18 mouse cellular contexts compared by ENCODE assay signal in genomic region chr17:47730633-47731575, GRCm38 (mm10). TPM values are rescaled to one million over a fixed set of nuclear protein-coding genes. Genes with fewer than 3 reads are reported as not detected.
DNase-seq lines count a peak whose midpoint lies in the region; ATAC-seq and TF ChIP-seq lines count a peak whose summit lies in the region.
"Had no signal": no experiment of that assay in that cellular context is flagged by ENCODE, and none has a peak within 500 bp of the region (broad histone marks: within the 10 kb centered on the region; RNA-seq: fewer than 3 reads in every experiment).

No protein-coding gene starts in this region.

- H3K9ac ChIP-seq in hindbrain, postnatal 0 days (replicated peaks; ENCODE audit: low read length): no peak overlapping the region
- no peak overlapping the region for H3K9ac ChIP-seq in hindbrain, embryonic 14.5 days
- H3K9ac ChIP-seq: forebrain, embryonic 13.5 days; heart, embryonic 12.5 days; hindbrain, embryonic 15.5 days; neural tube, embryonic 13.5 days had no signal

- H3K4me1 ChIP-seq in hindbrain, postnatal 0 days (ENCODE audit: insufficient read depth, low read length): no peaks in the 10 kb centered on the region
- no peaks in the 10 kb centered on the region for H3K4me1 ChIP-seq in hindbrain, embryonic 14.5 days (replicated peaks; ENCODE audit: control insufficient read depth, insufficient read depth, low read length)
- no peaks in the 10 kb centered on the region for H3K4me1 ChIP-seq in lung, adult 2 months (ENCODE audit: control insufficient read depth, insufficient read depth, low read length)
- H3K4me1 ChIP-seq: forebrain, embryonic 13.5 days; heart, embryonic 12.5 days; hindbrain, embryonic 15.5 days; neural tube, embryonic 13.5 days had no signal

- ATAC-seq in hindbrain, postnatal 0 days: no peak
- ATAC-seq in hindbrain, embryonic 14.5 days (ENCODE audit: low FRiP score): no peak
- ATAC-seq: forebrain, embryonic 13.5 days had no signal

- WGBS in hindbrain, postnatal 0 days: 50% methylated on average over 24 of the region's 24 CpGs
- WGBS in hindbrain, embryonic 14.5 days: 51% methylated on average over 24 of the region's 24 CpGs
- WGBS in lung, adult 2 months: 47% methylated on average over 24 of the region's 24 CpGs

- H3K9me3 ChIP-seq in hindbrain, postnatal 0 days (ENCODE audit: low read length): no peaks in the 10 kb centered on the region
- H3K9me3 ChIP-seq in hindbrain, embryonic 14.5 days (ENCODE audit: control insufficient read depth, low read length): no peaks in the 10 kb centered on the region
- H3K9me3 ChIP-seq: forebrain, embryonic 13.5 days; heart, embryonic 12.5 days; hindbrain, embryonic 15.5 days; neural tube, embryonic 13.5 days had no signal

- no peaks in the 10 kb centered on the region for H3K36me3 ChIP-seq in hindbrain, postnatal 0 days (ENCODE audit: insufficient read depth, low read length)
- no peaks in the 10 kb centered on the region for H3K36me3 ChIP-seq in hindbrain, embryonic 14.5 days (replicated peaks; ENCODE audit: control insufficient read depth, insufficient read depth)
- H3K36me3 ChIP-seq: heart, embryonic 12.5 days; hindbrain, embryonic 15.5 days; neural tube, embryonic 13.5 days had no signal

- no peak for DNase-seq in hindbrain, postnatal 0 days (ENCODE audit: low spot score)
- no peak for DNase-seq in hindbrain, embryonic 14.5 days (ENCODE audit: low spot score)
- peak; percentile 27 to 56 for DNase-seq in lung, adult 18-20 months
- DNase-seq in lung, adult 2 months: no peak
- DNase-seq in ZHBTc4 (ENCODE audit: low read depth, low spot score): peak; percentile 80
- DNase-seq in lung, postnatal 4 days: peak; percentile 66 to 75
- no peak for DNase-seq in layer of hippocampus, adult 9-11 months
- DNase-seq: adrenal gland, postnatal 10 days; cerebellum, postnatal 36 days; gastrocnemius, adult 2 months; left cerebral cortex, postnatal 4 days; spleen, adult 18-20 months had no signal

- H3K27me3 ChIP-seq in hindbrain, postnatal 0 days (ENCODE audit: insufficient read depth, low read length): no peaks in the 10 kb centered on the region
- H3K27me3 ChIP-seq in hindbrain, embryonic 14.5 days (ENCODE audit: control insufficient read depth, insufficient read depth, low read length): no peaks in the 10 kb centered on the region
- H3K27me3 ChIP-seq: forebrain, embryonic 13.5 days; hindbrain, embryonic 15.5 days; neural tube, embryonic 13.5 days had no signal

- no peak for TF ChIP-seq POLR2A in lung, adult 2 months (IDR thresholded peaks at IDR 0.05; ENCODE audit: borderline replicate concordance, extremely low read depth, low read depth, low read length)

- H3K27ac ChIP-seq in hindbrain, postnatal 0 days: no peak overlapping the region
- H3K27ac ChIP-seq in hindbrain, embryonic 14.5 days: no peak overlapping the region
- H3K27ac ChIP-seq: forebrain, embryonic 13.5 days; gastrocnemius, adult 2 months; hindbrain, embryonic 15.5 days; neural tube, embryonic 13.5 days had no signal

- no peak overlapping the region for H3K4me3 ChIP-seq in hindbrain, postnatal 0 days (ENCODE audit: low read length)
- H3K4me3 ChIP-seq in hindbrain, embryonic 14.5 days (replicated peaks; ENCODE audit: low read length): no peak overlapping the region
- no peak overlapping the region for H3K4me3 ChIP-seq in lung, adult 2 months (replicated peaks; ENCODE audit: extremely low read depth, low read depth, low read length)
- H3K4me3 ChIP-seq: forebrain, embryonic 13.5 days; gastrocnemius, adult 2 months; heart, embryonic 12.5 days; hindbrain, embryonic 15.5 days; neural tube, embryonic 13.5 days had no signal

- peak; percentile 29 for TF ChIP-seq CTCF in hindbrain, postnatal 0 days (IDR thresholded peaks at IDR 0.05; ENCODE audit: low read depth)
- no peak for TF ChIP-seq CTCF in lung, adult 2 months (IDR thresholded peaks at IDR 0.05; ENCODE audit: insufficient read depth, low read length)

- H3K4me2 ChIP-seq in hindbrain, postnatal 0 days (ENCODE audit: low read depth, low read length): no peak overlapping the region
- H3K4me2 ChIP-seq in hindbrain, embryonic 14.5 days (replicated peaks): no peak overlapping the region
- H3K4me2 ChIP-seq: forebrain, embryonic 13.5 days; heart, embryonic 12.5 days; hindbrain, embryonic 15.5 days; neural tube, embryonic 13.5 days had no signal

RNA-seq across cellular contexts. Expression of gene Pgc, which starts 4.3 kb away (rescaled TPM):
- total RNA-seq in hindbrain, postnatal 0 days (2014; rRNA removed): 0.21 TPM in 1 of 2 replicates, not detected in the other
- polyA plus RNA-seq in hindbrain, postnatal 0 days (2015; fragmentation: Nextera tagmentation; extraction: Ambion mirVana): 0.14 and 0.42 TPM in 2 replicates
- polyA plus RNA-seq in hindbrain, embryonic 14.5 days (2014; fragmentation: Nextera tagmentation; extraction: Ambion mirVana): not detected in 2 replicates
- 1.9 and 2.0 TPM in 2 replicates for polyA plus RNA-seq in lung, adult 2 months (2012; rRNA removed)
- total RNA-seq: adrenal gland, postnatal 10 days; gastrocnemius, adult 2 months; left cerebral cortex, postnatal 4 days had no signal
- polyA plus RNA-seq: embryonic facial prominence, embryonic 14.5 days; forebrain, embryonic 13.5 days; heart, embryonic 12.5 days; liver, embryonic 16.5 days; neural tube, embryonic 13.5 days had no signal

RNA-seq across cellular contexts. Expression of gene Tfeb, which starts 5.9 kb away (rescaled TPM):
- 10.0 and 13.2 TPM in 2 replicates for total RNA-seq in hindbrain, postnatal 0 days (2014; rRNA removed)
- 6.6 TPM in 2 replicates for polyA plus RNA-seq in hindbrain, postnatal 0 days (2015; fragmentation: Nextera tagmentation; extraction: Ambion mirVana)
- 2.8 and 4.2 TPM in 2 replicates for polyA plus RNA-seq in hindbrain, embryonic 14.5 days (2014; fragmentation: Nextera tagmentation; extraction: Ambion mirVana)
- polyA plus RNA-seq in lung, adult 2 months (2012; rRNA removed): 43.4 and 51.1 TPM in 2 replicates

RNA-seq across cellular contexts. Expression of gene Prickle4, which starts 36.4 kb away (rescaled TPM):
- 2.2 TPM in 1 of 2 replicates, not detected in the other for total RNA-seq in hindbrain, postnatal 0 days (2014; rRNA removed)
- 1.5 and 1.8 TPM in 2 replicates for polyA plus RNA-seq in hindbrain, postnatal 0 days (2015; fragmentation: Nextera tagmentation; extraction: Ambion mirVana)
- 2.1 and 2.2 TPM in 2 replicates for polyA plus RNA-seq in hindbrain, embryonic 14.5 days (2014; fragmentation: Nextera tagmentation; extraction: Ambion mirVana)
- 3.3 and 3.9 TPM in 2 replicates for polyA plus RNA-seq in lung, adult 2 months (2012; rRNA removed)
- polyA plus RNA-seq: forebrain, embryonic 13.5 days had no signal

RNA-seq across cellular contexts. Expression of gene Gm21981, which starts 36.6 kb away (rescaled TPM):
- total RNA-seq in hindbrain, postnatal 0 days (2014; rRNA removed): 5.5 and 8.3 TPM in 2 replicates
- 0.79 and 0.85 TPM in 2 replicates for polyA plus RNA-seq in hindbrain, postnatal 0 days (2015; fragmentation: Nextera tagmentation; extraction: Ambion mirVana)
- 4.8 and 7.1 TPM in 2 replicates for polyA plus RNA-seq in hindbrain, embryonic 14.5 days (2014; fragmentation: Nextera tagmentation; extraction: Ambion mirVana)
- 0.72 and 0.87 TPM in 2 replicates for polyA plus RNA-seq in lung, adult 2 months (2012; rRNA removed)
- polyA plus RNA-seq: liver, embryonic 16.5 days had no signal

RNA-seq across cellular contexts. Expression of gene Frs3, which starts 42.1 kb away (rescaled TPM):
- 143 and 153 TPM in 2 replicates for total RNA-seq in hindbrain, postnatal 0 days (2014; rRNA removed)
- polyA plus RNA-seq in hindbrain, postnatal 0 days (2015; fragmentation: Nextera tagmentation; extraction: Ambion mirVana): 55.1 and 58.8 TPM in 2 replicates
- 42.3 and 44.4 TPM in 2 replicates for polyA plus RNA-seq in hindbrain, embryonic 14.5 days (2014; fragmentation: Nextera tagmentation; extraction: Ambion mirVana)
- 15.2 and 17.2 TPM in 2 replicates for polyA plus RNA-seq in lung, adult 2 months (2012; rRNA removed)

Comparison
In these comparisons a context has a peak if more than half of its experiments do, and no peak if none do; other contexts are left out.
1. DNase-seq: peak in lung, adult 18-20 months (2 of 2), ZHBTc4 (single experiment) and lung, postnatal 4 days (2 of 2); none in hindbrain, postnatal 0 days (single experiment), hindbrain, embryonic 14.5 days (single experiment), lung, adult 2 months (single experiment) and layer of hippocampus, adult 9-11 months (single experiment).